Mouse (Mus musculus): ENCODE results near the gene Mlh3. TPM values are rescaled to one million over a fixed set of nuclear protein-coding genes. Genes with fewer than 3 reads are reported as not detected.

Mlh3 gene
- polyA plus RNA-seq, 1 experiment from 2014 or later: 6.1 TPM

DNA sequence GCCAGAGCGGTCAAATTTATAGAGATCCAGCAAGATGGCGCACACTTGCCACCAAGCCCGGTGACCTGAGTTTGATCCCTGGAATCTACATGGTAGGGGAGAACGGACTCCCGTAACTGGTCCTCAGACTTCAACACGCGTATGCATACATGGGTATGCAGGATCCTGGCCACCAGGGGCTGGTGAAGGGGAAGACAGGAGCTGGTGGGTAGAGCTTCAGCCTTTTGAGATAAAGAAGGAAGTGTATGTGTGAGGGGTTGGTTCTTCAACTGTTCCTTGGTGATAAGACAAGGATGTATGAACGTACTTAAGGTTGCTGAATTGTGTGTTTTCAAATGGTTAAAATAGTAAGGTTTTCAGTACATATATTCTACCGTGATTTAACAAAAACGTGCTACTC lies 8.5 kb upstream of the Mlh3 start:
- no peaks in the 10 kb centered on the region for H3K27me3 ChIP-seq (replicated peaks; ENCODE audit: control insufficient read depth, insufficient read depth, low read length)
- H3K4me1 ChIP-seq (replicated peaks; ENCODE audit: control insufficient read depth, insufficient read depth, low read length): peaks cover 13% of the 10 kb centered on the region
- H3K9me3 ChIP-seq (ENCODE audit: control insufficient read depth, low read length): no peaks in the 10 kb centered on the region
- H3K36me3 ChIP-seq (ENCODE audit: control insufficient read depth, insufficient read depth, low read length): peaks cover 4% of the 10 kb centered on the region; the same call in 1 of the 2 replicates
- 0 out of 2 replicates have a peak overlapping the region, but pooled peaks have one; percentile 36 for H3K27ac ChIP-seq (ENCODE audit: low read depth, low read length)
- peak; percentile 81 for ATAC-seq (replicated peaks; ENCODE audit: low FRiP score)
- WGBS: 68% methylated on average over 10 of the region's 10 CpGs
- no peak for DNase-seq (ENCODE audit: low spot score)
- H3K4me2 ChIP-seq: peak overlapping the region; percentile 74
- no peak overlapping the region for H3K4me3 ChIP-seq (ENCODE audit: low read depth, low read length)
- H3K9ac ChIP-seq (ENCODE audit: low read depth, low read length): no peak overlapping the region

DNA sequence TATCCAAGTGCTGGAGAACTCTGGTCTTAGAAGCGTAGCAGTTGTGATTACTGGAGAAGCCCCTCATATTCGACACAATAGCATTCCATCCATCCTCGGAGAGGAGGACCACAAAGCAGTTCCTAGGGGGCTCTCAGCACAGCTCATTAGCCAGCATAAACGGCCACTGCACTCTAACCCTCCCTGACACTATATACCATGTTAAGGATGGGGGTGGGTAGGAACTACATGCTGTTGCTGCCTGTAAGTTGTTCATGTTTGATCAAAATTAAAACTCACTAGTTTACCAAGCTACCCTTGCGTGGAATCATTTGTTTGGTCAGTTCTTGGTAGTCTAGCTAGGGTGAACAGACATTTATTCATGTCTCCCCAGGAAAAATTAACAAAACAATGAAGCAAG lies 5.9 kb upstream of the Mlh3 start:
- Histone ChIP-seq H3K4me1 (replicated peaks; ENCODE audit: control insufficient read depth, insufficient read depth, low read length) (peaks cover 13% of the 10 kb centered on the region), H3K36me3 (ENCODE audit: control insufficient read depth, insufficient read depth, low read length) (peaks cover 4% of the 10 kb centered on the region; the same call in 1 of the 2 replicates), H3K27ac (ENCODE audit: low read depth, low read length) (no peak overlapping the region), H3K27me3 (replicated peaks; ENCODE audit: control insufficient read depth, insufficient read depth, low read length) (no peaks in the 10 kb centered on the region), H3K9ac (ENCODE audit: low read depth, low read length) (no peak overlapping the region), H3K4me2 (no peak overlapping the region), H3K9me3 (ENCODE audit: control insufficient read depth, low read length) (no peaks in the 10 kb centered on the region), H3K4me3 (ENCODE audit: low read depth, low read length) (no peak overlapping the region)
- DNase-seq (ENCODE audit: low spot score): no peak
- 87% methylated on average over 5 of the region's 5 CpGs for WGBS
- no peak for ATAC-seq (replicated peaks; ENCODE audit: low FRiP score)

DNA sequence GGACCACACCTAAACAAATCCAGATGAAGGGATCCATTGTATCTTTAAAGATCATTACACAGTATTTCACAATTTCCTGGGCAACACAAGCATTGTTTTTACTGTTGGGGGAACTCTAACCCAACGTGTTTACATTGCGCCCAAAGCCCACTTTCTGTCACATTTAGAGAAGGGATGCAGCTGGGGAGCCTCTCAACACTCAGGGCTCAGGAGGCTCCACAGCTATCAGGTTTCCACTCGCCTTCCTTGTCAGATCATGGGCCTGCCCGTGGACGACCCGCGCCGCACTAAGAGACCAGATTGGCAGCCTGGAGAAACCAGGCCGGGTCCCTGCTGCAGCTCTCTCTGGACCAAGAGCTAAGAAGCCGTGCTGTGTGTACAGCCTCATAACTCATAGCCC lies 3.1 kb upstream of the Mlh3 start:
- no peak overlapping the region for H3K27ac ChIP-seq (ENCODE audit: low read depth, low read length)
- no peak for DNase-seq (ENCODE audit: low spot score)

DNA sequence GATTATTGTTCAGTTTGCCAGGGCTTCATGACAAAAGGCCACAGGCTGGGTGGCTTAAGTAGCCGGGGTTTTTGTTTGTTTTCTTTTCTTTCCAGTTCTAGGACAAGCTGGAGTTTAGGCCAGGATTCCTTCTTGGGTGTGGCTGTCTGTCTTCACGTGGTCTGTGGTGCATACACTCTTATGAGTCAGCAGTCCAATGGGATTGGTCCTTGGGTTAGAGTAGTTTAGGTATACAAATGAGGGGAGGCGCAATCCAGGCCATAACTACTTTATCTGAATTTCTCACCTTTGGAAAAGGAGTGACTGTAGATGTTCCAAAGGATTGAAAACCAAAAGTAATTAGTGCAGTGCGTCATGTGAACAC lies 1.4 kb upstream of the Mlh3 start:
- ATAC-seq (replicated peaks; ENCODE audit: low FRiP score) (0 out of 2 replicates have a peak, but pooled peaks have one; percentile 48), DNase-seq (ENCODE audit: low spot score) (no peak)
- Histone ChIP-seq H3K9me3 (ENCODE audit: control insufficient read depth, low read length) (no peaks in the 10 kb centered on the region; the same call in 1 of the 2 replicates), H3K27me3 (replicated peaks; ENCODE audit: control insufficient read depth, insufficient read depth, low read length) (no peaks in the 10 kb centered on the region), H3K4me3 (ENCODE audit: low read depth, low read length) (no peak overlapping the region), H3K4me2 (no peak overlapping the region), H3K36me3 (ENCODE audit: control insufficient read depth, insufficient read depth, low read length) (peaks cover 4% of the 10 kb centered on the region; the same call in 1 of the 2 replicates), H3K9ac (ENCODE audit: low read depth, low read length) (no peak overlapping the region), H3K4me1 (replicated peaks; ENCODE audit: control insufficient read depth, insufficient read depth, low read length) (peaks cover 2% of the 10 kb centered on the region; the same call in 1 of the 2 replicates), H3K27ac (ENCODE audit: low read depth, low read length) (no peak overlapping the region)
- WGBS: 74% methylated on average over 4 of the region's 4 CpGs

More for the DNA sequence above, 3.1 kb upstream of the Mlh3 start:
- 79% methylated on average over 10 of the region's 10 CpGs for WGBS
- Histone ChIP-seq H3K4me3 (ENCODE audit: low read depth, low read length) (no peak overlapping the region), H3K4me2 (no peak overlapping the region), H3K9ac (ENCODE audit: low read depth, low read length) (no peak overlapping the region), H3K4me1 (replicated peaks; ENCODE audit: control insufficient read depth, insufficient read depth, low read length) (peaks cover 7% of the 10 kb centered on the region), H3K9me3 (ENCODE audit: control insufficient read depth, low read length) (no peaks in the 10 kb centered on the region; the same call in 1 of the 2 replicates), H3K36me3 (ENCODE audit: control insufficient read depth, insufficient read depth, low read length) (peaks cover 4% of the 10 kb centered on the region; the same call in 1 of the 2 replicates), H3K27me3 (replicated peaks; ENCODE audit: control insufficient read depth, insufficient read depth, low read length) (no peaks in the 10 kb centered on the region)
- ATAC-seq (replicated peaks; ENCODE audit: low FRiP score): no peak

DNA sequence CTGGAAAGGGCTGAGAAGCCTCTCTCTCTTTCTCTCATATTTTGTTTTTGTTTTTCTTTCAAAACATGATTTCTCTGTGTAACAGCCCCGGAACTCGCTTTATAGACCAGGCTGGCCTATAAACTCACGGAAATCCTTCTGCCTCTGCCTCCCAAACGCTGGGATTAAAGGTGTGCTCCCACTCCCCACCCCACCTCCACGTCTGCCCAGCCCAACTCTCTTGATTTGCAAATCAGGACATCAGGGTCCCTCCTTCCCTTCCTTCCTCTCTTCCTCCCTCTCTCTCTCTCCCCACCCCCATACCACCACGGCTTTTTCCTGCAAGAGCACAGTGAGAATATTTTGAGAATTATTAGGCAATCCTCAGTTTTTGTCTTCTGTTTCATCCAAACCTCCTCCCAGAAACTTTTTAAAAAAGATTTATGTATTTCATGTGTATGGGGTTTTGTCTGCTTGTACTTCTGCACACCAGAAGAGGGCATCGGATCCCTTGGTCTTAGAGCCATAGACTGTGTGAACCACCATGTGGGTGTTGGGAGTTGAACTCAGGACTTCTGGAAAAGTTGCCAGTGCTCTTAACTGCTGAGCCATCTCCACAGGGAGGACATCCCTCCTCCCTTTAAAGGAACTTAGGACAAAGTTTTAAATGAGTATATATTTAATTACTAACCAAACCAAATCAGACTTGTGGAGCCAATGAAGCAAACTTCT lies 888 bp upstream of the Mlh3 start:
- DNase-seq (ENCODE audit: low spot score): no peak
- H3K4me2 ChIP-seq: no peak overlapping the region
- no peaks in the 10 kb centered on the region for H3K27me3 ChIP-seq (replicated peaks; ENCODE audit: control insufficient read depth, insufficient read depth, low read length)
- ATAC-seq (replicated peaks; ENCODE audit: low FRiP score): no peak
- no peak overlapping the region for H3K4me3 ChIP-seq (ENCODE audit: low read depth, low read length)
- 68% methylated on average over 7 of the region's 7 CpGs for WGBS
- no peaks in the 10 kb centered on the region; the same call in 1 of the 2 replicates for H3K9me3 ChIP-seq (ENCODE audit: control insufficient read depth, low read length)
- H3K36me3 ChIP-seq (ENCODE audit: control insufficient read depth, insufficient read depth, low read length): peaks cover 4% of the 10 kb centered on the region; the same call in 1 of the 2 replicates
- peaks cover 2% of the 10 kb centered on the region; the same call in 1 of the 2 replicates for H3K4me1 ChIP-seq (replicated peaks; ENCODE audit: control insufficient read depth, insufficient read depth, low read length)
- H3K27ac ChIP-seq (ENCODE audit: low read depth, low read length): no peak overlapping the region
- no peak overlapping the region for H3K9ac ChIP-seq (ENCODE audit: low read depth, low read length)

DNA sequence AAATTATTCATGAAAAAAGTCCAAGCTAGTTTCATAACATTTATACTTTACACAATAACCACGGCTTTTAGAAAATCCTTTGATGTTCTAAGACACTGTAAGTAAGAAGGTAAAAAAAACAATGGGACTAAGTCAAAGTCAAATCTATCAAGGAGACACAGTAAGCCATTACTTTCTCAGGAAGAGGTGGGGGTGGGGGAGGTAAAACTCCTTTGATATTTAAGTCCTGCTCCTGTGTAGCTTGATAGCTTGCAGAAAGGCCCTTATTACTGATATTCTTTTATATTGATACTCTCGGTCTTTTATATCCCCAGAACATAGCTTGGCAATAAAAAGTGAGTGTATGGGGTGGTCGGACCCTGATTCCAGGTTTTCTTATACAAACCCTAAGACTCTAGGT lies 578 bp downstream of the Mlh3 start:
- ATAC-seq (replicated peaks; ENCODE audit: low FRiP score) (no peak), DNase-seq (ENCODE audit: low spot score) (no peak)
- 52% methylated on average over 3 of the region's 3 CpGs for WGBS
- H3K4me3 ChIP-seq (ENCODE audit: low read depth, low read length): peak overlapping the region; percentile 63
- no peaks in the 10 kb centered on the region; the same call in 1 of the 2 replicates for H3K9me3 ChIP-seq (ENCODE audit: control insufficient read depth, low read length)
- H3K4me1 ChIP-seq (replicated peaks; ENCODE audit: control insufficient read depth, insufficient read depth, low read length): peaks cover 2% of the 10 kb centered on the region; the same call in 1 of the 2 replicates
- peak overlapping the region; percentile 78 for H3K4me2 ChIP-seq
- H3K27me3 ChIP-seq (replicated peaks; ENCODE audit: control insufficient read depth, insufficient read depth, low read length): no peaks in the 10 kb centered on the region
- peak overlapping the region; percentile 76 for H3K9ac ChIP-seq (ENCODE audit: low read depth, low read length)
- peak overlapping the region; percentile 66; the same call in 1 of the 2 replicates for H3K27ac ChIP-seq (ENCODE audit: low read depth, low read length)
- peaks cover 6% of the 10 kb centered on the region; the same call in 1 of the 2 replicates for H3K36me3 ChIP-seq (ENCODE audit: control insufficient read depth, insufficient read depth, low read length)

DNA sequence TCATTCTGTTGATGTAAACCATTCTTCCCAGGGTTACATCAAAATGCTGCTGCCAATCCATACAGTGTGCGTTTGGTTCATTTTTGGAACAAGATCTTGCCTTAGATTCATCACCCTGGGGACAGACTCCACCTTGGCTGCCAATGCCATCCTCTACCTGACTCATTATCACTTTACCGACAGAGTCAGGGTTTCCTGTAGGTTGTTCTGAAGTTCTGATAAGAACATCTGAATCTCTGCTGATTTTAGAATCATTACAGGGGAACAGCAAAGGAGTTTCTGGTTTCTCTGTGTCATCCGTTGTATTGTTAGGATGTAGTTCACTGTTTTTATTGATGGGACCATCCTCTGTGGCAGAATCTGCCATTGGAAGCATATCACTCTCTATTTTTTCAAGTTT lies 4.2 kb downstream of the Mlh3 start:
- Histone ChIP-seq H3K9me3 (ENCODE audit: control insufficient read depth, low read length) (no peaks in the 10 kb centered on the region; the same call in 1 of the 2 replicates), H3K9ac (ENCODE audit: low read depth, low read length) (no peak overlapping the region), H3K4me1 (replicated peaks; ENCODE audit: control insufficient read depth, insufficient read depth, low read length) (0 out of 2 replicates have a peak, but pooled peaks cover 2% of the 10 kb centered on the region), H3K27ac (ENCODE audit: low read depth, low read length) (no peak overlapping the region), H3K4me2 (no peak overlapping the region), H3K4me3 (ENCODE audit: low read depth, low read length) (no peak overlapping the region), H3K27me3 (replicated peaks; ENCODE audit: control insufficient read depth, insufficient read depth, low read length) (no peaks in the 10 kb centered on the region), H3K36me3 (ENCODE audit: control insufficient read depth, insufficient read depth, low read length) (peaks cover 2% of the 10 kb centered on the region; the same call in 1 of the 2 replicates)
- WGBS: 78% methylated on average over 3 of the region's 3 CpGs
- DNase-seq (ENCODE audit: low spot score): no peak
- no peak for ATAC-seq (replicated peaks; ENCODE audit: low FRiP score)

DNA sequence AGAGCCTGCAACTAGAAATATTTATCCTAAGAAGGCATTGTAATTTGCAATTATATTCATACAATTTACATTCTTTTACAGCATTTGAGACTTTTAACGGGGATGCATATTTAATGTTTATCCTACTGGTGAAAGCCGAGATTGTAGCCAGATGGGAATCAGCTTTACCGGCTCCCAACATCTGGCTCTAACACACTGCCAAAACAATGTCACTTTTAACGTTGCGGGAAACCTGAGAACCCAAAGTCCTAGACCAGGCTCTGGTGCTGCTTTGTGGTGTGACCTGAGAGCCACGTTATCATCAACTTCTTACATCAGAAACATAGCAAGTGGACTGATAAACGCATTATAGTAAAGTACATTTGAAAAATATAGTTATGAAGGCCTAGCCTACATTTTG lies 5.5 kb downstream of the Mlh3 start:
- no peak overlapping the region for H3K27ac ChIP-seq (ENCODE audit: low read depth, low read length)
- 64% methylated on average over 7 of the region's 7 CpGs for WGBS
- H3K4me2 ChIP-seq: no peak overlapping the region
- peaks cover 2% of the 10 kb centered on the region; the same call in 1 of the 2 replicates for H3K36me3 ChIP-seq (ENCODE audit: control insufficient read depth, insufficient read depth, low read length)
- no peak for DNase-seq (ENCODE audit: low spot score)
- no peak overlapping the region for H3K9ac ChIP-seq (ENCODE audit: low read depth, low read length)
- no peaks in the 10 kb centered on the region; the same call in 1 of the 2 replicates for H3K9me3 ChIP-seq (ENCODE audit: control insufficient read depth, low read length)
- H3K4me1 ChIP-seq (replicated peaks; ENCODE audit: control insufficient read depth, insufficient read depth, low read length): 0 out of 2 replicates have a peak, but pooled peaks cover 2% of the 10 kb centered on the region
- ATAC-seq (replicated peaks; ENCODE audit: low FRiP score): no peak
- no peak overlapping the region for H3K4me3 ChIP-seq (ENCODE audit: low read depth, low read length)
- H3K27me3 ChIP-seq (replicated peaks; ENCODE audit: control insufficient read depth, insufficient read depth, low read length): no peaks in the 10 kb centered on the region
